Mouse (Mus musculus): ENCODE measurements around the gene Eps8. TPM values are rescaled to one million over a fixed set of nuclear protein-coding genes. Genes with fewer than 3 reads are reported as not detected.
"Not testable (repeated sequence)": the region's sequence is repeated elsewhere in the genome, so short reads cannot be mapped to it uniquely, and the experiment has no call there.

The Eps8 gene
- total RNA-seq, 2 experiments from 2014 or later, result 31.6 to 35.3 TPM

- intact Hi-C loops (cut with DNase I), result no loop called here
- no peak for DNase-seq (ENCODE audit: extremely low spot score in 1 of 2, low spot score in 2 of 2)
- no peak for TF ChIP-seq CTCF (IDR thresholded peaks at IDR 0.05)
- Histone ChIP-seq H3K4me3 (no peak overlapping the region), H3K27ac (no peak overlapping the region)
Measured at GRCm38 (mm10) chr6:137498781-137499180, 155.9 kb downstream of the Eps8 start.

DNA sequence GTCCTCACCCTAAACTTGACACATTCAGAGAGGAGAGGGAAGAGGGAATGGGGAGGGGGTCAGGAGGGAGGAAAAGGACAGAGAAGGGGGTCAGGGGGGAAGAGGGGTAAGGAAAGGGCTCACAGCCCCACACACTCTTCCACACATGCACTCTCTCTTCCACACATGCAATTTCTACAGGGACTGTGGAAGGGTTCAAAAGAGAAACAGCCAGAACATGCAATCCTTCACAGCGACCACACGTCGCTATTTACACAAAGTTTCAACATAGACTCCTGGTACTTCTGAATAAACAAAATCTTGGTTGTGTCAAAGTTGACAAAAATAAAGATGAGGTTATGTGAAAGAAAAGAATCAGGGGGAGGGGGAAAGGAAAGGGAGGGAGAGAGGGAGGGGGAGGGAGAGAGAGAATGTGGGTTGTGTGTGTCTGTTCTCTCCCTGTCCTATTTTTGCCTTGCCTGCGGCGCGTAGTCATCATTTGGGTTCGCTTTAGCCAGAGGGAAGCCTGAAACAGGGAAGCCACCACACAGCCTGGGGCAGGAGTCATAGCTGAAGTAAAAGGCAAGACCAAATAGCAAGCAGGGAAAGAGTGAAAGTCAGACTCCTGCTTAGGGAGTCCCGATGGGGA, 157.4 kb downstream of the Eps8 start:
- intact Hi-C loops (cut with DNase I), result no loop called here
- H3K27ac ChIP-seq, result no peak overlapping the region
- DNase-seq (ENCODE audit: extremely low spot score in 1 of 2, low spot score in 2 of 2), result no peak
- H3K4me3 ChIP-seq, result no peak overlapping the region
- TF ChIP-seq CTCF (IDR thresholded peaks at IDR 0.05), result no peak

GRCm38 (mm10) chr6:137496562-137496961, 158.1 kb downstream of the Eps8 start:
- Histone ChIP-seq H3K27ac (no peak overlapping the region), H3K4me3 (no peak overlapping the region)
- DNase-seq (ENCODE audit: extremely low spot score in 1 of 2, low spot score in 2 of 2), result no peak
- no peak for TF ChIP-seq CTCF (IDR thresholded peaks at IDR 0.05)
- intact Hi-C loops (cut with DNase I), result no loop called here

DNA sequence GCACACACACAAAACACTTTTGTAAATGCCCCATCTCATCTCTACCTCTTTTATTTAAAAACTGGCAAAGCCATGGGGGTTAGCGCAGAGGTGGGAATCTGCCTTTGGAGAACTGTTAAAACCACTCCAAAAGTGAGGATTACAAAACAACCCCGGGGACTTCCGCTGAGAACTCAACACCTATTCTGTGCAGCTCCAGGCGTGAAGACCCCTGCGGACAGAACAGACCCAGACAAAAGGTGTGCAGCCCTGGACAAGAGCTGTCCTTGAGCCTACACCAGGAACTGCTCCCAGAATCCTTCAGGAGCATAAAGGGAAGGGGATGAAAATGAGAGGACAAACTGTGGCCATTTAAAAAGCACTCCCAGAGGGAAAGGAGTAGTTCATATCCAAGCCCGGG, 159.4 kb downstream of the Eps8 start:
- DNase-seq (ENCODE audit: extremely low spot score in 1 of 2, low spot score in 2 of 2), result no peak
- Histone ChIP-seq H3K4me3 (no peak overlapping the region), H3K27ac (no peak overlapping the region)
- intact Hi-C loops (cut with DNase I), result no loop called here
- TF ChIP-seq CTCF (IDR thresholded peaks at IDR 0.05), result no peak

- no peak for TF ChIP-seq CTCF (IDR thresholded peaks at IDR 0.05)
- no peak overlapping the region for H3K4me3 ChIP-seq
- intact Hi-C loops (cut with DNase I), result no loop called here
- DNase-seq (ENCODE audit: extremely low spot score in 1 of 2, low spot score in 2 of 2), result no peak
- H3K27ac ChIP-seq, result no peak overlapping the region
Measured at GRCm38 (mm10) chr6:137494801-137495200, 159.9 kb downstream of the Eps8 start.

DNA sequence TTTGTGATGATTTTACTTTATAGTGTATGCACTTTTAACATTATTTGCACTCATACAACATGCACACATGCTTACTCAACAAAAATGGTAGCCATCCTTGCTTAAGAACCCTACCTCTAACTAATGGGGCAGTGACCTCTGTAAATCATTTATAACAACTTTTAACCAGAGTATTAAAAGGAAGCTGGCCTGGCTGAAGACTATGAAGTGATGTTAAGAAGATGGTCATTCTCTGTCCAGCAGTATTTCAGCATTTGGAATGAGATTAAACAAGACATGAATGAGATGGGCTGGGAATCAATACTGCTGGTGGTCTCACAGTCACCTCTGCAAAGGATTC, 160.6 kb downstream of the Eps8 start:
- no peak for TF ChIP-seq CTCF (IDR thresholded peaks at IDR 0.05)
- H3K4me3 ChIP-seq, result no peak overlapping the region
- DNase-seq (ENCODE audit: extremely low spot score in 1 of 2, low spot score in 2 of 2), result no peak
- intact Hi-C loops (cut with DNase I), result no loop called here
- H3K27ac ChIP-seq, result no peak overlapping the region

GRCm38 (mm10) chr6:137493211-137494135, 161.2 kb downstream of the Eps8 start:
- Histone ChIP-seq H3K27ac (no peak overlapping the region), H3K4me3 (no peak overlapping the region)
- intact Hi-C loops (cut with DNase I), result no loop called here
- no peak for DNase-seq (ENCODE audit: extremely low spot score in 1 of 2, low spot score in 2 of 2)
- no peak for TF ChIP-seq CTCF (IDR thresholded peaks at IDR 0.05)

- intact Hi-C loops (cut with DNase I), result no loop called here
- Histone ChIP-seq H3K27ac (no peak overlapping the region), H3K4me3 (no peak overlapping the region)
- no peak for DNase-seq (ENCODE audit: extremely low spot score in 1 of 2, low spot score in 2 of 2)
- no peak for TF ChIP-seq CTCF (IDR thresholded peaks at IDR 0.05)
Measured at GRCm38 (mm10) chr6:137492582-137492981, 162.1 kb downstream of the Eps8 start.

GRCm38 (mm10) chr6:137491659-137492058, 163.0 kb downstream of the Eps8 start:
- TF ChIP-seq CTCF (IDR thresholded peaks at IDR 0.05), result no peak
- H3K27ac ChIP-seq, result no peak overlapping the region
- H3K4me3 ChIP-seq, result no peak overlapping the region
- intact Hi-C loops (cut with DNase I), result no loop called here
- DNase-seq (ENCODE audit: extremely low spot score in 1 of 2, low spot score in 2 of 2), result no peak

DNA sequence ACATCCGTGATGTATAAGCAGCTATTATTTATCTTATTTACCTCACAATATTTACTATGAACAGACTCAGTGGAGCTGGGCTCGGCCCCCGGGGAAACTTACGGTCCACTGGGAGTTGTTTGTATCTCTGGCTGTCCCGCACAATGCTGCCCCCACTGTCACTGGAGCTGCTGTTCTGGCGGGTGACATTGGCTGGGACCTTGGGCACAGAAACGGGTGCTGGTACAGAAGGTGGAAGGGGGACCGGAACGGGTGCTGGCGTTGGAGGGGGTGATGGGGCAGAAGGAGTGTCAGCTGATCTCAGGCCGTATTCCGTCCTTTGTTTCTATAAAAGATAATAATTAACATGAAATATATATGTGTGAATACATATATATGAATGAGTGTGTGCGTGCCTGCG, 164.6 kb downstream of the Eps8 start:
- no peak for DNase-seq (ENCODE audit: extremely low spot score in 1 of 2, low spot score in 2 of 2)
- Histone ChIP-seq H3K4me3 (no peak overlapping the region), H3K27ac (no peak overlapping the region)
- intact Hi-C loops (cut with DNase I), result no loop called here
- no peak for TF ChIP-seq CTCF (IDR thresholded peaks at IDR 0.05)

GRCm38 (mm10) chr6:137487443-137487842, 167.2 kb downstream of the Eps8 start:
- DNase-seq (ENCODE audit: extremely low spot score in 1 of 2, low spot score in 2 of 2), result no peak
- Histone ChIP-seq H3K27ac (no peak overlapping the region), H3K4me3 (no peak overlapping the region)
- no peak for TF ChIP-seq CTCF (IDR thresholded peaks at IDR 0.05)
- intact Hi-C loops (cut with DNase I), result no loop called here

- TF ChIP-seq CTCF (IDR thresholded peaks at IDR 0.05), result no peak
- intact Hi-C loops (cut with DNase I), result no loop called here
- Histone ChIP-seq H3K4me3 (no peak overlapping the region), H3K27ac (no peak overlapping the region)
- DNase-seq (ENCODE audit: extremely low spot score in 1 of 2, low spot score in 2 of 2), result no peak
Measured at GRCm38 (mm10) chr6:137482891-137483290, 171.8 kb downstream of the Eps8 start.

GRCm38 (mm10) chr6:137475695-137476094, 179.0 kb downstream of the Eps8 start:
- H3K27ac ChIP-seq; H3K4me3 ChIP-seq; DNase-seq (ENCODE audit: extremely low spot score in 1 of 2, low spot score in 2 of 2): not testable (repeated sequence)
- intact Hi-C loops (cut with DNase I), result loop anchor here (2.0 kb wide), 1 partner anchor 25 kb away; no protein-coding TSS in a partner anchor
